Mouse (Mus musculus): ENCODE measurements around the gene Rbm4. TPM values are rescaled to one million over a fixed set of nuclear protein-coding genes. Genes with fewer than 3 reads are reported as not detected.

Gene Rbm4
- 73.2 and 77.0 TPM in 2 replicates for total RNA-seq (2012; rRNA removed)
- total RNA-seq (2014; rRNA removed), result 63.0 and 68.3 TPM in 2 replicates
- 47.3 and 55.7 TPM in 2 replicates for polyA plus RNA-seq (2012; ENCODE audit: insufficient read length, low read depth)

GRCm38 (mm10) chr19:4793831-4794422 is at the start of gene Rbm4:
TSS of gene Rbm4 (minus strand) at chr19:4793901.
- Histone ChIP-seq H3K27ac (ENCODE audit: insufficient read depth, low read depth) (peak within 1 kb of the TSS; percentile 92; the same call in 1 of the 2 replicates), H3K4me3 (replicated peaks in 1 of 3; ENCODE audit: low read depth in 2 of 3, low read length in 2 of 3, poor library complexity in 1 of 3) (peak within 1 kb of the TSS; percentile 73 to 87 (median 84)), H3K9ac (ENCODE audit: insufficient read depth, low read depth) (peak within 1 kb of the TSS; percentile 97), H3K4me1 (ENCODE audit: control insufficient read depth in 1 of 2, insufficient read depth in 2 of 2) (peaks cover 8 to 45% of the 10 kb centered on the region in 2 experiments; a peak in 3 of 4 replicates), H3K27me3 (replicated peaks) (no peaks in the 10 kb centered on the region), H3K9me3 (replicated peaks; ENCODE audit: low read length) (no peaks in the 10 kb centered on the region), H3K36me3 (replicated peaks in 1 of 2; ENCODE audit: control insufficient read depth in 1 of 2, insufficient read depth in 1 of 2, low read length in 1 of 2) (peaks cover 20 to 53% of the 10 kb centered on the region in 2 experiments), H3K79me2 (replicated peaks; ENCODE audit: control insufficient read depth, extremely low read depth, insufficient read depth, poor library complexity, severe bottlenecking) (peaks cover 87% of the 10 kb centered on the region), H3K4me2 (ENCODE audit: insufficient read depth, low read depth, poor library complexity, severe bottlenecking) (peak within 1 kb of the TSS; percentile 95)
- dilution Hi-C loops (cut with MboI; ENCODE audit: extremely low pct_ligation_motif_present, extremely low pct_unique_long_range_greater_than_20kb, low sequenced_read_pairs), result no loop called here
- in situ Hi-C loops (cut with MboI; ENCODE audit: low pct_ligation_motif_present, low pct_unique_long_range_greater_than_20kb, low sequenced_read_pairs), result no loop called here
- DNase-seq (ENCODE audit: extremely low read depth), result peak; percentile 100
- TF ChIP-seq ELF1 (IDR thresholded peaks at IDR 0.05; ENCODE audit: low read depth, low read length), result peak; percentile 90
- peak; percentile 94 for TF ChIP-seq TBP (conservative IDR thresholded peaks at IDR 0.05; ENCODE audit: low read depth, low read length)
- peak; percentile 77 for TF ChIP-seq HCFC1 (IDR thresholded peaks at IDR 0.05; ENCODE audit: low read depth, low read length)
- TF ChIP-seq SIN3A (IDR thresholded peaks at IDR 0.05; ENCODE audit: low read length), result peak; percentile 58; the same call in 1 of the 2 replicates
- peak; percentile 93 for TF ChIP-seq CHD2 (IDR thresholded peaks at IDR 0.05; ENCODE audit: low read length)
- no peak for TF ChIP-seq SMC3 (IDR thresholded peaks at IDR 0.05; ENCODE audit: low read depth, low read length)
- TF ChIP-seq UBTF (IDR thresholded peaks at IDR 0.05; ENCODE audit: low read depth, low read length), result no peak
- TF ChIP-seq NRF1 (IDR thresholded peaks at IDR 0.05; ENCODE audit: low read depth, low read length), result peak; percentile 48; the same call in 1 of the 2 replicates
- TF ChIP-seq POLR2AphosphoS2 (IDR thresholded peaks at IDR 0.05; ENCODE audit: low read depth, low read length), result peak; percentile 91
- peak; percentile 95 for TF ChIP-seq MAX (IDR thresholded peaks at IDR 0.05; ENCODE audit: low read length)
- TF ChIP-seq ZMIZ1 (IDR thresholded peaks at IDR 0.05; ENCODE audit: low read depth, low read length), result peak; percentile 81; the same call in 1 of the 2 replicates
- TF ChIP-seq MXI1 (IDR thresholded peaks at IDR 0.05; ENCODE audit: low read depth, low read length), result peak; percentile 23
- peak; percentile 80 for TF ChIP-seq NELFE (IDR thresholded peaks at IDR 0.05; ENCODE audit: low read depth, low read length)
- no peak for TF ChIP-seq ETS1 (conservative IDR thresholded peaks at IDR 0.05; ENCODE audit: low read depth, low read length)
- TF ChIP-seq CTCF (conservative IDR thresholded peaks at IDR 0.05 in 1 of 2, IDR thresholded peaks at IDR 0.05 in 1 of 2; ENCODE audit: low read depth in 2 of 2, low read length in 2 of 2), result no peak
- 0 out of 2 replicates have a peak, but pooled peaks have one; percentile 41 for TF ChIP-seq MAZ (IDR thresholded peaks at IDR 0.05; ENCODE audit: low read depth, low read length)
- TF ChIP-seq MYC (IDR thresholded peaks at IDR 0.05; ENCODE audit: low read depth, low read length), result peak; percentile 99
- peak; percentile 34; the same call in 1 of the 2 replicates for TF ChIP-seq BHLHE40 (IDR thresholded peaks at IDR 0.05; ENCODE audit: low read depth, low read length)
- no peak for TF ChIP-seq MAFK (IDR thresholded peaks at IDR 0.05; ENCODE audit: insufficient replicate concordance, low read length)
- peak; percentile 72; the same call in 1 of the 2 replicates for TF ChIP-seq KAT2A (IDR thresholded peaks at IDR 0.05; ENCODE audit: insufficient replicate concordance, low read length)
- TF ChIP-seq TCF12 (IDR thresholded peaks at IDR 0.05; ENCODE audit: low read depth, low read length), result peak; percentile 76
- TF ChIP-seq MEF2A (IDR thresholded peaks at IDR 0.05; ENCODE audit: borderline replicate concordance, low read depth, low read length), result 0 out of 2 replicates have a peak, but pooled peaks have one; percentile 3
- peak; percentile 84 for TF ChIP-seq POLR2A (IDR thresholded peaks at IDR 0.05; ENCODE audit: low read depth, low read length)

All from CH12.LX (cell line).